In the genomic region with DNA sequence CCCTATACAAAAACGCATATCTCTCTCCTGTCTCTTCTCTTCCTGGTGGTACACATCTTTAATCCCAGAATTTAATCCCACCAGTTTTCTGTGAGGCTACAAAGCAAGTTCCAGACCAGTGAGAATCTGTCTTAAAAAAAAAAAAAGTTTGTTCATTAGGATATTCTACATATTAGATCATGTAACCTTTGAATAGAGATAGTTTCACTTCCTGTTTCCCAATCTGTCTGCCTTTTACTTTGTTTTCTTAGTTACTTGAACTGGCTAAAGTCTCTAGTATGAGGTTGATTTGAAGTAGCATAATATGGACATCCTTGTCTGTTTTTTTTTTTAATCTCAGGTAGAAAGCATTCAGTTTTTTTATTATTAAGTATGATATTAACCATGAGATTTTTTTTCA, we compare ENCODE assay signal across 19 mouse cellular contexts. TPM values are rescaled to one million over a fixed set of nuclear protein-coding genes. Genes with fewer than 3 reads are reported as not detected.
"Had no signal": no experiment of that assay in that cellular context is flagged by ENCODE, and none has a peak within 500 bp of the region (broad histone marks: within the 10 kb centered on the region; RNA-seq: fewer than 3 reads in every experiment).

No protein-coding gene starts in this region.

- ATAC-seq: hindbrain, postnatal 0 days; intestine, embryonic 16.5 days; liver, embryonic 12.5 days had no signal

- DNase-seq: gastrocnemius, postnatal 14 days; gastrocnemius, postnatal 36 days; heart, adult 18-20 months; heart, postnatal 14 days; heart, postnatal 36 days; kidney, adult 11 months; kidney, adult 2 months; kidney, adult 9 months; kidney, postnatal 14 days; kidney, postnatal 36 days; layer of hippocampus, adult 9-11 months; layer of hippocampus, postnatal 36 days; left cerebral cortex, postnatal 4 days had no signal

RNA-seq across cellular contexts. Expression of a gene that starts 37.8 kb away (rescaled TPM):
- total RNA-seq: gastrocnemius, adult 18-20 months; gastrocnemius, adult 8-10 months; gastrocnemius, postnatal 14 days; gastrocnemius, postnatal 36 days; heart, adult 18-20 months; heart, postnatal 14 days; heart, postnatal 36 days; liver, adult 2 months had no signal

RNA-seq across cellular contexts. Expression of a gene that starts 58.5 kb away (rescaled TPM):
- total RNA-seq: liver, adult 2 months had no signal
